Mouse (Mus musculus) forebrain, embryonic 10.5 days (tissue): ENCODE data around the gene Ctns. TPM values are rescaled to one million over a fixed set of nuclear protein-coding genes. Genes with fewer than 3 reads are reported as not detected.
A peak's percentile ranks its signal among the peaks of the same experiment; 100 is the strongest.

Experiments used
- DNase-seq: peaks from one replicate; pipeline ENCODE4 v3.0.0-alpha.2; 2017; ENCODE audit warnings: low spot score; ENCODE audit errors: extremely low spot score
- H3K27ac ChIP-seq: fragments of 300-500 bp; sonication (generic); 2 replicates; pipeline ENCODE4 v1.5.1; 2016; ENCODE audit warnings: mild to moderate bottlenecking
- H3K27me3 ChIP-seq: fragments of 300-500 bp; sonication (generic); 2 replicates; pipeline ENCODE4 v1.6.1; 2016; ENCODE audit warnings: mild to moderate bottlenecking; ENCODE audit not compliant: poor library complexity, severe bottlenecking
- H3K36me3 ChIP-seq: fragments of 300-500 bp; sonication (generic); replicated peaks from 2 replicates; pipeline ENCODE4 v1.6.1; 2016; ENCODE audit warnings: mild to moderate bottlenecking, moderate library complexity
- H3K4me1 ChIP-seq: fragments of 300-500 bp; sonication (generic); 2 replicates; pipeline ENCODE4 v1.6.1; 2016
- H3K4me3 ChIP-seq: fragments of 300-500 bp; sonication (generic); 2 replicates; pipeline ENCODE4 v1.5.1; 2016; ENCODE audit warnings: mild to moderate bottlenecking, moderate library complexity
- H3K9me3 ChIP-seq: fragments of 300-500 bp; sonication (generic); 2 replicates; pipeline ENCODE4 v1.6.1; 2016; ENCODE audit warnings: mild to moderate bottlenecking, moderate library complexity
- WGBS: fragments of 180-500 bp; shearing (Covaris S2); methylation state at CpG from one replicate; pipeline ENCODE4 v1.1.7; 2016; 5-methylcytosine and 5-hydroxymethylcytosine counted together
- polyA plus RNA-seq: library from polyadenylated mRNA; unstranded; fragments of >200 nt; fragmentation: Nextera tagmentation; extraction: Ambion mirVana; gene quantifications from 2 replicates; pipeline ENCODE4 v1.2.1, GENCODE M21; 2016

Ctns gene
- polyA plus RNA-seq, 1 experiment from 2014 or later, result 16.1 TPM

- Histone ChIP-seq H3K27ac (no peak overlapping the region), H3K4me1 (no peaks in the 10 kb centered on the region), H3K27me3 (no peaks in the 10 kb centered on the region), H3K9me3 (no peaks in the 10 kb centered on the region), H3K4me3 (no peak overlapping the region), H3K36me3 (no peaks in the 10 kb centered on the region)
- DNase-seq, result no peak
- WGBS, result 58% methylated on average over 2 of the region's 2 CpGs
Measured at GRCm38 (mm10) chr11:73219671-73220070, 20.8 kb upstream of the Ctns start.

- H3K4me1 ChIP-seq, result no peaks in the 10 kb centered on the region
- WGBS, result 82% methylated on average over 3 of the region's 3 CpGs
- H3K27ac ChIP-seq, result no peak overlapping the region
- no peak for DNase-seq
- H3K4me3 ChIP-seq, result no peak overlapping the region
- no peaks in the 10 kb centered on the region for H3K36me3 ChIP-seq
- H3K9me3 ChIP-seq, result no peaks in the 10 kb centered on the region
- H3K27me3 ChIP-seq, result no peaks in the 10 kb centered on the region
Measured at GRCm38 (mm10) chr11:73213956-73214355, 15.1 kb upstream of the Ctns start.

DNA sequence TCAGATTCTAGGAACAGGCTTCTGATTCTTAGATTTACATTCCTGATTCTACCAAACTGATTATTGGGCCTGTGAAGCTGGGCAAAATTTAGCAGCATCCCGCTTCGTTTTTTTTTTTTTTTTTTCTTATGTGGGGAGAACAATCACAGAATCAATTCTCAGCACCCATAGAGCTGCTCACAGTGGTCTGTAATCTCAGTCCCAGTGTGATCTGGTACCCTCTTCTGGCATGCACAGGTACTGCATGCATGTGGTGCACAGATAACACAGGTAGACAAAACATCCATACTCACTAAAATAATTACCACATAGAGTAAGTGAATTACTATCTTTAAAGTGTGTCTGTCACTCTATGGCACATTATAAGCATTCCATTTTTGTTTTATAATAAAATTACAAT is 8.8 kb upstream of the Ctns start:
- H3K9me3 ChIP-seq, result no peaks in the 10 kb centered on the region
- WGBS, result 85% methylated on average over 2 of the region's 2 CpGs
- H3K36me3 ChIP-seq, result no peaks in the 10 kb centered on the region
- H3K27me3 ChIP-seq, result no peaks in the 10 kb centered on the region; the same call in 1 of the 2 replicates
- no peak for DNase-seq
- no peak overlapping the region for H3K4me3 ChIP-seq
- no peaks in the 10 kb centered on the region for H3K4me1 ChIP-seq
- no peak overlapping the region for H3K27ac ChIP-seq

DNA sequence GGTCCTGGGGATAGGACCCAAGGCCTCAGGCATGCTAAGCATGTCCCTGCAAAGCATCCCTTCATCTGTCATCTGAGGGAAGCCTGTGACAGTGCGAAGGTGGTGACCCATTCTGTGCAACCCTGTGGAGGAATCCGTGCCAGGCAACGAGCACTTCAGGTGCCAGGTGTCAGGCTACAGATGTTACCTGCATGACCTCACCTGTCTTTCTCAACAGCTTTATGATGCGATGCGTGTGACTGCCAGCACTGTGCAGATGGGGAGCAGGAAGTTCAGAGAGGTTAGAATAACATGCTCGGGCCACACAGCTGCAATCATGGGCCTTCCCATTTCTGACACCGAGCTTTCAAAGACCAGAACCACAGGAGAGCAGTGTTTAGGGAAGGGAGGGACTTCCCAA is 6.4 kb upstream of the Ctns start:
- Histone ChIP-seq H3K4me3 (no peak overlapping the region), H3K4me1 (no peaks in the 10 kb centered on the region), H3K27ac (no peak overlapping the region), H3K9me3 (no peaks in the 10 kb centered on the region), H3K36me3 (no peaks in the 10 kb centered on the region), H3K27me3 (peaks cover 12% of the 10 kb centered on the region)
- DNase-seq, result no peak
- WGBS, result 79% methylated on average over 7 of the region's 7 CpGs

DNA sequence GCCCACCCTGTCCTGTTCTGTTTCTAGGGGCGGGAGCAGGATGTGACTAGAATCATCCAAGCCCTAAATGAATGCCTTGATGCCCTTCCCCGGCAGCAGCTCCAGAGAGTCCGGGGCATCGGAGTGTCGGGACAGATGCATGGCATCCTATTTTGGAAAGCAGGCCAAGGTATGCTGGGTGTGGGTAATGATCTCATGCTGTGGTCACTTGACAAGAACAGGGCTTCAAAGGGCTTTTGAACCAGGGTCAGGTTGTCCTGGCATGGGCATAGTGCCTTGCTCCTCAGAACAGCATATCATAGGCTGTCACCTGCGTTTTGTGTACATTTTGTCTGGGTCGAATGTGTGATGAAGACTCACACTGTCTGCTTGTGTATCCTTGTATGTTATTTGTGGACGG is 5.1 kb upstream of the Ctns start:
- Histone ChIP-seq H3K27me3 (peaks cover 16% of the 10 kb centered on the region), H3K36me3 (no peaks in the 10 kb centered on the region), H3K27ac (no peak overlapping the region), H3K4me3 (no peak overlapping the region), H3K9me3 (no peaks in the 10 kb centered on the region), H3K4me1 (peaks cover 7% of the 10 kb centered on the region)
- no peak for DNase-seq
- WGBS, result 94% methylated on average over 8 of the region's 8 CpGs

DNA sequence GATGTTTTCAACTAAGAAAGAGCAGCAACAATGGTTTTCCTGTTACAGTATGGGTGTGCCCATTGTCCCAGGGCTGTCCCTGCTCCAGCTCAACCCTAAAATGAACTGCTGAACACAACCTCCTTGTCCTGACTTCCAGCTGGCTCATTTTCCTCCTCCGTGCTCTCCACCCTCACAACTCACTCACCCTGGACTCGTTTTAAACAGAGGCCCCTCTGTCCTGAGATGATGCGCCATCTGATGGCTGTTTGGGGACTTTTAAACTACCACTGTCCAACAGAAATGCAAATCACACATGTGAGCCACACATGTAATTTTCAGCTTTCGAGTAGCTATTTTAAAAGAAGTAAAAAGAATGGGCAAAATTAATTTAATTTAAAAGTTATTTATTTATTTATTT is 2.8 kb upstream of the Ctns start:
- no peak for DNase-seq
- WGBS, result 41% methylated on average over 4 of the region's 4 CpGs
- no peaks in the 10 kb centered on the region for H3K9me3 ChIP-seq
- H3K4me3 ChIP-seq, result no peak overlapping the region
- H3K27ac ChIP-seq, result no peak overlapping the region
- H3K4me1 ChIP-seq, result peaks cover 20% of the 10 kb centered on the region
- peaks cover 16% of the 10 kb centered on the region for H3K27me3 ChIP-seq
- no peaks in the 10 kb centered on the region for H3K36me3 ChIP-seq

- WGBS, result 74% methylated on average over 2 of the region's 2 CpGs
- Histone ChIP-seq H3K9me3 (no peaks in the 10 kb centered on the region), H3K4me1 (peaks cover 20% of the 10 kb centered on the region), H3K27me3 (peaks cover 16% of the 10 kb centered on the region), H3K36me3 (no peaks in the 10 kb centered on the region), H3K4me3 (no peak overlapping the region), H3K27ac (no peak overlapping the region)
- DNase-seq, result no peak
Measured at GRCm38 (mm10) chr11:73201021-73201420, 2.2 kb upstream of the Ctns start.

- WGBS, result 3% methylated on average over 12 of the region's 12 CpGs
- H3K27ac ChIP-seq, result peak overlapping the region; percentile 81; the same call in 1 of the 2 replicates
- DNase-seq, result no peak
- H3K27me3 ChIP-seq, result peaks cover 16% of the 10 kb centered on the region
- peaks cover 8% of the 10 kb centered on the region; the same call in 1 of the 2 replicates for H3K36me3 ChIP-seq
- peak overlapping the region; percentile 78 for H3K4me3 ChIP-seq
- no peaks in the 10 kb centered on the region for H3K9me3 ChIP-seq
- H3K4me1 ChIP-seq, result peaks cover 20% of the 10 kb centered on the region
Measured at GRCm38 (mm10) chr11:73199879-73200278, 1.0 kb upstream of the Ctns start.

DNA sequence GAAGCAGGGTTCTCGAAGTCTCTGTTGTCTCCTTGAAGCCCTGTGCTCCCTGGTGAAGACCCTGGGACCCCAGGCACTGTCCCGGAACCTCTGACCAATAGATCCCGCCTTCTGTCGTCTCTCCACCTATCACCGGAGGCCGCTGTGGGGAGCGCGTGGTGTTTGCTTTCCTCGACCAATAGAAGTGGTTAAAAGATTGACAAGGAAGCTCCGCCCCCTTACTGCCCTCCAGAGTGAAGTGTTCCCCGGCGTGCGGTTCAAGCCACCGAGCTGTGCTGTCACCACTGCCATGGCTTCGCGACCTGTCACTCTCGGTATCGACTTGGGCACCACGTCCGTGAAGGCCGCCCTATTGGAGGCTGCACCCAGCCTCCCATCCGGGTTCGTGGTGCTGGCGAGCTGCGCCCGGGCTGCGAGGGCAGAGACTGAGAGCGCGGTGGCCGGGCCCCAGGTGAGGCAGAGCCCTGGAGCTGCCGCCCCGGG is 429 bp upstream of the Ctns start, which contains the start of gene Shpk:
Gene Shpk, plus strand, starts transcription at position 231 of the 483 bp plus-strand sequence.
- Histone ChIP-seq H3K4me1 (peaks cover 20% of the 10 kb centered on the region), H3K9me3 (no peaks in the 10 kb centered on the region), H3K36me3 (peaks cover 8% of the 10 kb centered on the region; the same call in 1 of the 2 replicates), H3K27ac (peak within 1 kb of the TSS; percentile 81), H3K27me3 (peaks cover 16% of the 10 kb centered on the region), H3K4me3 (peak within 1 kb of the TSS; percentile 78)
- WGBS, result 0% methylated on average over 32 of the region's 32 CpGs
- peak; percentile 92 for DNase-seq

DNA sequence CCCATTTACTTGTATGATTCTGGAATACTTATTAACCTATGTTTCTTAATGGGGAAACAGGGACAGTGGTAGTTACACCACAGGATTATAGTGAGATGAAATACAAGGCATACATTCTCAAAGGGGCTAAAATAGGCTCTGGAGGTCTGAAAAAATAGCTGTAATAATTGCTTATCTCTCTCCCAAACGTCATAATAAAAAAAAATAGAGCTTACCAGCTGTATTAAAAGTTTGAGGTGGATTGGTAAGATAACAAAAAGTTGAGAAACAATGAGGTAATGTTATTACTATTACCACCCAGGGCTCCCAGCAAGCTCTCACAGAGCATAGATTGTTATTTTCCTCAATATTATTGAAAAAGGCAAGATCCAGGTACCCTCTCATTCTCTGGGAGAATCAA is 652 bp downstream of the Ctns start:
- H3K36me3 ChIP-seq, result peaks cover 8% of the 10 kb centered on the region; the same call in 1 of the 2 replicates
- H3K4me3 ChIP-seq, result peak overlapping the region; percentile 78
- peaks cover 20% of the 10 kb centered on the region for H3K4me1 ChIP-seq
- DNase-seq, result no peak
- H3K9me3 ChIP-seq, result no peaks in the 10 kb centered on the region
- H3K27me3 ChIP-seq, result peaks cover 16% of the 10 kb centered on the region
- 8% methylated on average over 1 of the region's 1 CpGs for WGBS
- no peak overlapping the region for H3K27ac ChIP-seq

DNA sequence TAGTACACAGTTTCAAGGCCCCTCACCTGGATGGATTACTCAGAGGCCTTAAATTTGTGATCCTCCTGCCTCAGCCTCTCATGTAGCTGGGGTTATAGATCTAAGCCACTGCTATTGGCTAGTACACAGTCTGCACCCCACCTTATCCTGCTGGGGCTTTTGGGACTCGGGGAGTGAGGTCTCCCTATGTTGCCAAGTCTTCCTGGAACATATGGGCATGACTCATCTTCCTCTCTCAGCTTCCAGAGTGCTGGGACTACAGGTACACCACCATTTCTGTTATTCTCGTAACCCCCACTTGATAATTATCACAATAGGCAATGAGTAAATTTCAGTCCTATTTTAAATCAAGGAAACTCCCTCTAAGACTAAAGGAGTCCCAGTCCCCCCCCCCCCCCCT is 4.4 kb downstream of the Ctns start:
- WGBS, result 83% methylated on average over 2 of the region's 2 CpGs
- no peaks in the 10 kb centered on the region for H3K27me3 ChIP-seq
- no peak overlapping the region for H3K27ac ChIP-seq
- DNase-seq, result no peak
- H3K36me3 ChIP-seq, result peaks cover 32% of the 10 kb centered on the region
- peaks cover 14% of the 10 kb centered on the region for H3K4me1 ChIP-seq
- no peak overlapping the region for H3K4me3 ChIP-seq
- H3K9me3 ChIP-seq, result no peaks in the 10 kb centered on the region

DNA sequence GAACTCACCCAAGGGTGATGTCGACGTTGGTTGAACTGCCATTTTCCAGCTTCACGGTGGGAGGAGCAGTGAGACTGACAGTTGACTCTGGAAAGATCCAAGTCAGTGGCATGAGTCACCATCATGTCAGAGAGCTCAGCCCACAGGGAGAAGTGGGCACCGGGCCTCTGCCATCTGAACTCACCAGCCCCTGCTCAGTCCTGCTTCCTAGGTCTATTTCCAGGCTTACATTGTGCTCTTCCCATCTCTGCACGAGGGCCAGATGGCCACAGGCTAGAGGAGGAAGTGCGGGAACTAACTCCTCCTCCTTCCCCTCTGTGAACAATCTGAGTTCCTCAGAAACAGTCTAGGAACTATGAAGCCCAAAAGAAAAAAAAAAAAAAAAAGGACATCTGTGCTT is 5.8 kb downstream of the Ctns start:
- H3K4me1 ChIP-seq, result peaks cover 5% of the 10 kb centered on the region
- whole genome bisulfite sequencing, result 88% methylated on average over 6 of the region's 6 CpGs
- no peak for DNase-seq

DNA sequence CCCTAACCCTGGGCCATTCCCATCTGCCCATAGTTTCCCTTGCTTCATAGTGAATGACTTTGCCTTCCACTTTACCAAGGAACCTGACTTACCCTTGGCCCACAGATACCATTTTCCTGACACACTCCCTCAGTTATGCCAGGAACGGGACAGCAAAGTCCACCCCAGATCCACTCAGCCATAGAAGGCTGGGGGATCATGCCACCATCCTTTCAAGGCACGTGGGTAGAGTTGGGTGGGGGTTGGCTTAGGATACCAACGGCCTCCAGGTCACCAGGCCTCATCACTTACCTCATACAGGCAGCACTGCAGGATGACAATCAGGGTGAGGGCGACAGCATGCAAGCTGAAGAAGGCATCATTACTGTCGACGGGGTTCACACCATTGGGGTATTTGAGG is 11.6 kb downstream of the Ctns start:
- WGBS, result 86% methylated on average over 6 of the region's 6 CpGs
- DNase-seq, result no peak
- Histone ChIP-seq H3K27me3 (no peaks in the 10 kb centered on the region), H3K4me1 (no peaks in the 10 kb centered on the region), H3K36me3 (peaks cover 80% of the 10 kb centered on the region), H3K27ac (no peak overlapping the region), H3K9me3 (no peaks in the 10 kb centered on the region), H3K4me3 (no peak overlapping the region)

More for the DNA sequence above, 5.8 kb downstream of the Ctns start:
- Histone ChIP-seq H3K9me3 (no peaks in the 10 kb centered on the region), H3K36me3 (peaks cover 41% of the 10 kb centered on the region), H3K27ac (no peak overlapping the region), H3K4me3 (no peak overlapping the region), H3K27me3 (no peaks in the 10 kb centered on the region)
